Mouse (Mus musculus) liver, embryonic 14.5 days (tissue): ENCODE results near the gene Acbd6. TPM values are rescaled to one million over a fixed set of nuclear protein-coding genes. Genes with fewer than 3 reads are reported as not detected.

ENCODE experiments used
- ATAC-seq: fragments of 200-750 bp; cut with Nextera tagmentation; 2 replicates; pipeline ENCODE4 v1.8.0; 2017; ENCODE audit warnings: moderate number of reproducible peaks, mild to moderate bottlenecking, moderate library complexity; ENCODE audit not compliant: insufficient read depth
- DNase-seq, 3 experiments: peaks; one replicate each; pipeline ENCODE4 v3.0.0-alpha.2; 2012 to 2013; ENCODE audit warnings: low read depth in 3 of 3, low spot score in 3 of 3
- H3K27ac ChIP-seq: fragments of 300-500 bp; sonication (generic); 2 replicates; pipeline ENCODE4 v1.5.1; 2014; ENCODE audit warnings: moderate library complexity, mild to moderate bottlenecking, control low read depth, inconsistent platforms
- H3K27me3 ChIP-seq: fragments of 300-500 bp; sonication (generic); 2 replicates; pipeline ENCODE4 v1.6.1; 2014; ENCODE audit warnings: mild to moderate bottlenecking, low read length, moderate library complexity; ENCODE audit not compliant: control insufficient read depth, insufficient read depth
- H3K36me3 ChIP-seq: fragments of 300-500 bp; sonication (generic); replicated peaks from 2 replicates; pipeline ENCODE4 v1.6.1; 2014; ENCODE audit warnings: low read depth; ENCODE audit not compliant: control insufficient read depth, insufficient read depth
- H3K4me1 ChIP-seq, 2 experiments: fragments of 200-500 bp in 1 of 2; fragments of 300-500 bp in 1 of 2; sonication (generic) in 1 of 2; replicated peaks; 2 replicates each; pipeline ENCODE4 v1.6.1; 2012 to 2014; ENCODE audit warnings: antibody characterized with exemption in 1 of 2, inconsistent platforms in 1 of 2, low read length in 1 of 2; ENCODE audit not compliant: control insufficient read depth in 2 of 2, insufficient read depth in 2 of 2
- H3K4me2 ChIP-seq: fragments of 300-500 bp; sonication (generic); 2 replicates; pipeline ENCODE4 v1.6.1; 2014; ENCODE audit warnings: low read depth, mild to moderate bottlenecking, control low read depth, moderate library complexity
- H3K4me3 ChIP-seq, 2 experiments: fragments of 200-500 bp in 1 of 2; fragments of 300-500 bp in 1 of 2; sonication (generic) in 1 of 2; 2 replicates each; pipeline ENCODE4 v1.5.1; 2012 to 2014; ENCODE audit warnings: low read depth in 2 of 2, low read length in 2 of 2, mild to moderate bottlenecking in 2 of 2, control low read depth in 1 of 2, inconsistent platforms in 1 of 2, moderate library complexity in 1 of 2; ENCODE audit not compliant: insufficient read depth in 1 of 2
- H3K9ac ChIP-seq: fragments of 300-500 bp; sonication (generic); replicated peaks from 2 replicates; pipeline ENCODE4 v1.6.1; 2014; ENCODE audit warnings: mild to moderate bottlenecking, control low read depth, moderate library complexity
- H3K9me3 ChIP-seq: fragments of 300-500 bp; sonication (generic); 2 replicates; pipeline ENCODE4 v1.6.1; 2016; ENCODE audit warnings: low read length, mixed read lengths; ENCODE audit not compliant: control insufficient read depth
- CTCF ChIP-seq: IDR thresholded peaks from 2 replicates; pipeline ENCODE4 v1.5.1; 2016; ENCODE audit warnings: antibody characterized with exemption, low read depth, control low read depth
- EP300 ChIP-seq: IDR thresholded peaks from 2 replicates; pipeline ENCODE4 v1.6.1; 2016; ENCODE audit warnings: antibody characterized with exemption, low read depth
- WGBS: fragments of 180-500 bp; shearing (Covaris S2); extraction: QIAGEN DNeasy Blood & Tissue Kit; methylation state at CpG from one replicate; pipeline ENCODE4 v1.1.7; 2014; ENCODE audit not compliant: insufficient replicate concordance; 5-methylcytosine and 5-hydroxymethylcytosine counted together
- polyA plus RNA-seq, 2 experiments: library from polyadenylated mRNA; depleted of rRNA in 1 of 2; stranded (reverse) in 1 of 2; unstranded in 1 of 2; fragments of >200 nt; fragmentation: Nextera tagmentation in 1 of 2; extraction: Ambion mirVana in 1 of 2; gene quantifications; 2 replicates each; pipeline versions ENCODE4 v1.2.1 to v1.2.3; 2012 to 2014

Gene Acbd6
- polyA plus RNA-seq, 2 experiments: 36.6 to 40.0 TPM

- 65% methylated on average over 1 of the region's 1 CpGs for WGBS
- Histone ChIP-seq H3K9me3 (no peaks in the 10 kb centered on the region), H3K4me1 (no peaks in the 10 kb centered on the region), H3K4me2 (no peak overlapping the region), H3K4me3 (no peak overlapping the region), H3K9ac (no peak overlapping the region), H3K27me3 (no peaks in the 10 kb centered on the region), H3K36me3 (no peaks in the 10 kb centered on the region), H3K27ac (no peak overlapping the region)
- no peak for TF ChIP-seq CTCF
- TF ChIP-seq EP300: no peak
- ATAC-seq: no peak
- no peak for DNase-seq
These were observed 36.2 kb downstream of the Acbd6 start for GRCm38 (mm10) chr1:155594141-155594540.

GRCm38 (mm10) chr1:155596576-155596975 is 38.7 kb downstream of the Acbd6 start:
- Histone ChIP-seq H3K9me3 (no peaks in the 10 kb centered on the region), H3K27ac (no peak overlapping the region), H3K4me2 (no peak overlapping the region), H3K9ac (no peak overlapping the region), H3K4me1 (no peaks in the 10 kb centered on the region), H3K36me3 (no peaks in the 10 kb centered on the region), H3K4me3 (no peak overlapping the region), H3K27me3 (no peaks in the 10 kb centered on the region)
- TF ChIP-seq EP300: no peak
- TF ChIP-seq CTCF: no peak
- DNase-seq: no peak
- WGBS: 63% methylated on average over 3 of the region's 3 CpGs
- ATAC-seq: no peak

GRCm38 (mm10) chr1:155604706-155605105 is 46.8 kb downstream of the Acbd6 start:
- no peak for ATAC-seq
- no peak for DNase-seq
- TF ChIP-seq CTCF: no peak
- no peak for TF ChIP-seq EP300

GRCm38 (mm10) chr1:155605391-155606155 is 47.7 kb downstream of the Acbd6 start:
- ATAC-seq (no peak), DNase-seq (no peak)
- H3K4me1 ChIP-seq: no peaks in the 10 kb centered on the region; a peak in 1 of 4 replicates
- WGBS: 59% methylated on average over 11 of the region's 11 CpGs
- no peaks in the 10 kb centered on the region for H3K36me3 ChIP-seq
- H3K27ac ChIP-seq: no peak overlapping the region
- no peak overlapping the region for H3K9ac ChIP-seq
- H3K4me2 ChIP-seq: no peak overlapping the region
- no peaks in the 10 kb centered on the region for H3K9me3 ChIP-seq
- no peak overlapping the region for H3K4me3 ChIP-seq
- no peaks in the 10 kb centered on the region for H3K27me3 ChIP-seq
- TF ChIP-seq CTCF (no peak), EP300 (no peak)

More at GRCm38 (mm10) chr1:155604706-155605105, 46.8 kb downstream of the Acbd6 start:
- no peaks in the 10 kb centered on the region; a peak in 1 of 4 replicates for H3K4me1 ChIP-seq
- no peaks in the 10 kb centered on the region for H3K27me3 ChIP-seq
- H3K9ac ChIP-seq: no peak overlapping the region
- WGBS: 78% methylated on average over 1 of the region's 1 CpGs
- H3K36me3 ChIP-seq: no peaks in the 10 kb centered on the region
- no peaks in the 10 kb centered on the region for H3K9me3 ChIP-seq
- no peak overlapping the region for H3K27ac ChIP-seq
- H3K4me3 ChIP-seq: no peak overlapping the region
- no peak overlapping the region for H3K4me2 ChIP-seq

- no peak overlapping the region for H3K4me2 ChIP-seq
- H3K4me1 ChIP-seq: no peaks in the 10 kb centered on the region; a peak in 1 of 4 replicates
- no peak overlapping the region for H3K9ac ChIP-seq
- no peak overlapping the region for H3K27ac ChIP-seq
- no peak overlapping the region for H3K4me3 ChIP-seq
- H3K36me3 ChIP-seq: no peaks in the 10 kb centered on the region
- ATAC-seq (no peak), DNase-seq (no peak)
- WGBS: 64% methylated on average over 8 of the region's 8 CpGs
- no peak for TF ChIP-seq CTCF
- no peak for TF ChIP-seq EP300
- H3K27me3 ChIP-seq: no peaks in the 10 kb centered on the region
- no peaks in the 10 kb centered on the region for H3K9me3 ChIP-seq
These were observed 48.2 kb downstream of the Acbd6 start for GRCm38 (mm10) chr1:155606156-155606531.
